Mouse (Mus musculus) neural tube, embryonic 13.5 days (tissue): Measurements from ENCODE around the gene F2. TPM values are rescaled to one million over a fixed set of nuclear protein-coding genes. Genes with fewer than 3 reads are reported as not detected.
"Not testable (repeated sequence)": the region's sequence is repeated elsewhere in the genome, so short reads cannot be mapped to it uniquely, and the experiment has no call there.

ENCODE experiments used
- ATAC-seq: fragments of 200-750 bp; cut with Nextera tagmentation; 2 replicates; pipeline ENCODE4 v1.8.0; 2017; ENCODE audit warnings: low read depth, mild to moderate bottlenecking, moderate TSS enrichment, moderate library complexity
- H3K27ac ChIP-seq: fragments of 300-500 bp; sonication (generic); replicated peaks from 2 replicates; pipeline ENCODE4 v1.5.1; 2015; ENCODE audit warnings: moderate library complexity, mild to moderate bottlenecking, inconsistent platforms
- H3K27me3 ChIP-seq: fragments of 300-500 bp; sonication (generic); 2 replicates; pipeline ENCODE4 v1.6.1; 2015; ENCODE audit warnings: mild to moderate bottlenecking, inconsistent platforms
- H3K36me3 ChIP-seq: fragments of 300-500 bp; sonication (generic); 2 replicates; pipeline ENCODE4 v1.6.1; 2015; ENCODE audit warnings: mild to moderate bottlenecking, inconsistent platforms
- H3K4me1 ChIP-seq: fragments of 300-500 bp; sonication (generic); replicated peaks from 2 replicates; pipeline ENCODE4 v1.6.1; 2015; ENCODE audit warnings: inconsistent platforms
- H3K4me2 ChIP-seq: fragments of 300-500 bp; sonication (generic); 2 replicates; pipeline ENCODE4 v1.6.1; 2015; ENCODE audit warnings: inconsistent platforms, mild to moderate bottlenecking, moderate library complexity
- H3K4me3 ChIP-seq: fragments of 300-500 bp; sonication (generic); 2 replicates; pipeline ENCODE4 v1.5.1; 2015; ENCODE audit warnings: mild to moderate bottlenecking, inconsistent platforms
- H3K9ac ChIP-seq: fragments of 300-500 bp; sonication (generic); 2 replicates; pipeline ENCODE4 v1.6.1; 2015; ENCODE audit warnings: moderate library complexity, mild to moderate bottlenecking, inconsistent platforms
- H3K9me3 ChIP-seq: fragments of 300-500 bp; sonication (generic); 2 replicates; pipeline ENCODE4 v1.6.1; 2016; ENCODE audit warnings: inconsistent platforms
- WGBS: fragments of 180-500 bp; shearing (Covaris S2); methylation state at CpG from one replicate; pipeline ENCODE4 v1.1.7; 2015; 5-methylcytosine and 5-hydroxymethylcytosine counted together
- polyA plus RNA-seq: library from polyadenylated mRNA; unstranded; fragments of >200 nt; fragmentation: Nextera tagmentation; extraction: Ambion mirVana; gene quantifications from 2 replicates; pipeline ENCODE4 v1.2.1, GENCODE M21; 2015

The F2 gene
- polyA plus RNA-seq, 1 experiment from 2014 or later: 0.20 TPM

DNA sequence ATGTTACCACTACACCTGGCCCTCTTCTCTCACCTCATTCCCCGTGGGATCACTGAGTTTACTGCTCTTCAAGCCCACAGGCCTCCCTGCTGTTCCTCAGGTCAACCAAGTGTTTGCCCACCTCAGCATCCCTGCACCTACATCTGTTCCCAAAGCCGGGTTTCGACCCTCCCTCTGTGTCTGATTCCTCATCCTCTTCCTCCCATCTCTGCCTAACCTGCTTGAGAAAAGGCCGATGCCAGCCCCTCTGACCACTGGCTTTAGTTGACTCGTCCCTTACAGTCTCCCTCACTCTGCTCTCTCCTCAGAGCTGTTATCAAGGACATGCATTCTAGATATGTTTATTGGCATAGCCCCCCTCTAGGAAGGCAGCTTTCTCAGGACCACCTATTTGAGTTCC lies 8.7 kb downstream of the F2 start:
- no peak overlapping the region for H3K9ac ChIP-seq
- no peak for ATAC-seq
- H3K27ac ChIP-seq: no peak overlapping the region
- H3K4me3 ChIP-seq: no peak overlapping the region
- H3K27me3 ChIP-seq: no peaks in the 10 kb centered on the region
- no peaks in the 10 kb centered on the region for H3K4me1 ChIP-seq
- H3K9me3 ChIP-seq: no peaks in the 10 kb centered on the region
- H3K4me2 ChIP-seq: no peak overlapping the region
- H3K36me3 ChIP-seq: peaks cover 20% of the 10 kb centered on the region
- WGBS: 77% methylated on average over 5 of the region's 5 CpGs

DNA sequence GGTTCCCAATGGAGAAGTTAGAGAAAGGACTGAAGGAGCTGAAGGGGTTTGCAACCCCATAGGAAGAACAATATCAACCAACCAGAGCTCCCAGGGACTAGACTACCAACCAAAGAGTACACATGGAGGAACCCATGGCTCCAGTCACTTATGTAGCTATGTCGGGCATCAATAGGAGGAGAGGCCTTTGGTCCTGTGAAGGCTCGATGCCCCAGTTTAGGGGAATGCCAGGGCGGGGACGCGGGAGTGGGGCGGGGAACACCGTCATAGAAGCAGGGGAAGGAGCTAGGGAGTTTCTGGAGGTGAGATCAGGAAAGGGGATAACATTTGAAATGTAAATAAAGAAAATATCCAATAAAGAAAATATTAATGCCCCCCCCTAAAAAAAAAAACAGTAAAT lies 12.8 kb downstream of the F2 start:
- H3K4me2 ChIP-seq, H3K9me3 ChIP-seq, H3K27ac ChIP-seq, H3K4me3 ChIP-seq, ATAC-seq, H3K4me1 ChIP-seq, H3K9ac ChIP-seq, H3K27me3 ChIP-seq: not testable (repeated sequence)
- WGBS: 96% methylated on average over 7 of the region's 7 CpGs
- peaks cover 60% of the 10 kb centered on the region for H3K36me3 ChIP-seq

DNA sequence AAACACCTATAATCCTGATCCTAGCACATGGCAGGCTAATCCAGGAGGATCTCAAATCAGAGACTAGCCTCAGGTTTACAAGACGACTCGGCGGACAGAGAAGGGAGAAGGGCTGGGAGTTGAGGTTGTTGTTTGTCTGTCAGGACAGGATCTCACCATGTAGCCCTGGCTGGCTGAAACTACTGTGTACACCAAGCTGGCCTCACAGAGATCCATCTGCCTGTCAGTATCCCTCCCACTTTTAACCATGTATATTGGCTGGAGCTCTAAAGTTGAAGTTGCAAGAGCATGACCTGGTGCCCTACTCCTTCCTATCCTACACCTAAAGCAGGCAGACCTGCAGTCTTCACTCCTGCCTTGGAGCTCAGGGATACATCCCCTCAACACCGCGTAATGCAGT lies 13.9 kb downstream of the F2 start:
- 97% methylated on average over 5 of the region's 5 CpGs for WGBS
- Histone ChIP-seq H3K36me3 (peaks cover 70% of the 10 kb centered on the region), H3K27ac (no peak overlapping the region), H3K27me3 (no peaks in the 10 kb centered on the region), H3K9me3 (no peaks in the 10 kb centered on the region), H3K9ac (no peak overlapping the region), H3K4me1 (no peaks in the 10 kb centered on the region), H3K4me3 (no peak overlapping the region), H3K4me2 (no peak overlapping the region)
- ATAC-seq: no peak

GRCm38 (mm10) chr2:91609370-91609769 lies 26.8 kb downstream of the F2 start:
- not testable (repeated sequence) for H3K27ac ChIP-seq, H3K4me1 ChIP-seq, ATAC-seq, H3K4me2 ChIP-seq, H3K27me3 ChIP-seq, H3K9me3 ChIP-seq, H3K4me3 ChIP-seq, H3K9ac ChIP-seq
- H3K36me3 ChIP-seq: peaks cover 75% of the 10 kb centered on the region

DNA sequence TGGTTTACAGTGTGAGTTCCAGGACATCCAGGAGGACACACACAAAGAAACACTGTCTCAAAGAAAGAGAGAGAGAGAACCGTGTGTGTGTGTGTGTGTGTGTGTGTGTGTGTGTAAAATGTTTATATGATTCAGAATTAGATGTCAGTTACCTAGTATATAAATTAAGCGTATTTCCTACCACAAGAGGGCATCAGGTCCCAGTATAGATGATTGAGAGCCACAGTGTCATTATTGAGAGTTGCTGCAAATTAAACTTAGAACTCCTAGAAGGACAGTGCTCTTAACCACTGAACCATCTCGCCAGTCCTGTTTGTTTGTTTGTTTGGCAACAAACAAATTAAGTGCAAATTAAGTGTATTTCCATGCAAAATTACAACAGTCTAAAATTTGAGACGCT lies 33.8 kb downstream of the F2 start:
- Histone ChIP-seq H3K36me3 (peaks cover 87% of the 10 kb centered on the region), H3K9me3 (no peaks in the 10 kb centered on the region), H3K27me3 (no peaks in the 10 kb centered on the region), H3K9ac (no peak overlapping the region), H3K4me2 (no peak overlapping the region), H3K27ac (no peak overlapping the region), H3K4me3 (no peak overlapping the region), H3K4me1 (no peaks in the 10 kb centered on the region)
- no peak for ATAC-seq
- WGBS: 94% methylated on average over 4 of the region's 4 CpGs

GRCm38 (mm10) chr2:91600475-91600874 lies 35.7 kb downstream of the F2 start:
- Histone ChIP-seq H3K36me3 (peaks cover 89% of the 10 kb centered on the region), H3K4me3 (no peak overlapping the region), H3K9ac (no peak overlapping the region), H3K27me3 (no peaks in the 10 kb centered on the region), H3K27ac (no peak overlapping the region), H3K4me2 (no peak overlapping the region), H3K4me1 (no peaks in the 10 kb centered on the region), H3K9me3 (no peaks in the 10 kb centered on the region)
- ATAC-seq: no peak
- WGBS: 95% methylated on average over 4 of the region's 4 CpGs

DNA sequence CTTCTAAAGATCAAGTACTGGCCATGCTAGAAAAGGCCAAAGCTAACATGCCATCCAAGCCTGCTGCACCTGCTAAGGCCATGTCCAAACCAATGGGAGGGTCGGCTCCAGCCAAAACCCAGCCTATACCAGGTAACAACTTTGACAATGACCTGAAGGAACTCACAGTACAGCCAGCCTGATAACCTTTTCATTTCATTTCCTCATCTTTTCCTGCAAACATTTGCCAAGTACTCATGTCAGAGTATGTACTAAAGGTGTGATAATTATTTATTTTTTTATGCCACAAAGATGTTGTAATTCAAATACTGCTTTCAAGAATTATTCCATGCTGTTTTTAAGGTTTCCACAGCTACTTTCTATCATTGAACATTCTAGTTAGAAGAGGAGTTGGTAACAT lies 50.0 kb downstream of the F2 start:
- Histone ChIP-seq H3K4me3 (no peak overlapping the region), H3K36me3 (peaks cover 74% of the 10 kb centered on the region), H3K27me3 (no peaks in the 10 kb centered on the region), H3K9ac (no peak overlapping the region), H3K4me1 (no peaks in the 10 kb centered on the region), H3K4me2 (no peak overlapping the region), H3K9me3 (no peaks in the 10 kb centered on the region), H3K27ac (no peak overlapping the region)
- WGBS: 100% methylated on average over 1 of the region's 1 CpGs
- no peak for ATAC-seq

DNA sequence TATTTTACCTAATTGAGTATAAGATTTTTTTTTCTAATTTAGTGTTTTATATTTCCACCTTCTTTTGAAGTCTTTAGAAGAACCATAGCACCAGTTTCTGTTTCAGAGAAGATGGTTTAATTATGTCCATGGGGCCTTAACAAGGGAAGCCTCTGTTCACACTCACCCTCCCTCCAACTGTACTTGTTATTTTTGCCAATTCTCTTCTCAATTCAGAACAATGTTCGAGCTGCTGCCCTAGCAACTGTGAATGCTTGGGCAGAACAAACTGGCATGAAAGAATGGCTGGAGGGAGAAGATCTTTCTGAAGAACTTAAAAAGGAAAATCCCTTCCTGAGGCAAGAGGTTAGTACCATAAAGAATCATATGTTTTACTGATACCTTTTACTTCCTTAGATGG lies 55.3 kb downstream of the F2 start:
- no peaks in the 10 kb centered on the region for H3K27me3 ChIP-seq
- peaks cover 73% of the 10 kb centered on the region for H3K36me3 ChIP-seq
- no peak overlapping the region for H3K4me2 ChIP-seq
- WGBS: 67% methylated on average over 1 of the region's 1 CpGs
- no peaks in the 10 kb centered on the region for H3K4me1 ChIP-seq
- H3K27ac ChIP-seq: no peak overlapping the region
- no peak overlapping the region for H3K4me3 ChIP-seq
- H3K9me3 ChIP-seq: no peaks in the 10 kb centered on the region
- no peak for ATAC-seq
- no peak overlapping the region for H3K9ac ChIP-seq

Other genes with a start within 250 kb of the F2 start
- 124 and 130 TPM in 2 replicates for gene 1110051M20Rik, start 191.7 kb downstream of the F2 start, polyA plus RNA-seq
- gene Lrp4, start 178.9 kb downstream of the F2 start, polyA plus RNA-seq: 5.1 and 5.8 TPM in 2 replicates
- gene Ckap5, start 109.7 kb downstream of the F2 start, polyA plus RNA-seq: 102 and 113 TPM in 2 replicates
- gene Zfp408, start 13.4 kb upstream of the F2 start, polyA plus RNA-seq: 11.3 and 12.9 TPM in 2 replicates
- gene Arhgap1, start 13.4 kb upstream of the F2 start, polyA plus RNA-seq: 87.2 and 90.6 TPM in 2 replicates
- gene Atg13, start 74.2 kb upstream of the F2 start, polyA plus RNA-seq: 36.0 and 36.2 TPM in 2 replicates
- 19.5 and 22.4 TPM in 2 replicates for gene Harbi1, start 74.4 kb upstream of the F2 start, polyA plus RNA-seq
- 21.0 and 22.9 TPM in 2 replicates for gene Ambra1, start 93.7 kb upstream of the F2 start, polyA plus RNA-seq